Mouse (Mus musculus) erythroblast, embryonic 14.5 days (primary cell): ENCODE data around the gene Smagp.

Experiments
- GATA1 ChIP-seq: IDR thresholded peaks from 2 replicates; pipeline ENCODE4 v1.6.1; 2012; ENCODE audit warnings: low read length, inconsistent platforms, mixed read lengths
- TAL1 ChIP-seq: IDR thresholded peaks from 3 replicates; pipeline ENCODE4 v1.6.1; 2012; ENCODE audit warnings: low read length, inconsistent platforms, mixed read lengths

GRCm38 (mm10) chr15:100667871-100668545 is 31.3 kb upstream of the Smagp start:
- TF ChIP-seq TAL1 (no peak), GATA1 (no peak)
